Mouse (Mus musculus): ENCODE measurements around the gene L3mbtl3. TPM values are rescaled to one million over a fixed set of nuclear protein-coding genes. Genes with fewer than 3 reads are reported as not detected.
A peak's percentile ranks its signal among the peaks of the same experiment; 100 is the strongest.

L3mbtl3 gene
- total RNA-seq, 2 experiments from 2014 or later: 29.0 to 31.9 TPM

- peak in 1 of 2 experiments; percentile 45 for DNase-seq (ENCODE audit: low spot score in 2 of 2)
- intact Hi-C loops (cut with DNase I): no loop called here
These were observed 111.9 kb downstream of the L3mbtl3 start for GRCm38 (mm10) chr10:26263744-26264459.

GRCm38 (mm10) chr10:26259908-26260307, 115.9 kb downstream of the L3mbtl3 start:
- intact Hi-C loops (cut with DNase I): no loop called here
- no peak for DNase-seq (ENCODE audit: low spot score in 2 of 2)

GRCm38 (mm10) chr10:26249426-26250165, 126.2 kb downstream of the L3mbtl3 start:
- intact Hi-C loops (cut with DNase I): no loop called here
- peak; percentile 70 to 91 for DNase-seq (ENCODE audit: low spot score in 2 of 2)

- no peak for DNase-seq (ENCODE audit: low spot score in 2 of 2)
- intact Hi-C loops (cut with DNase I): no loop called here
These were observed 131.3 kb downstream of the L3mbtl3 start for GRCm38 (mm10) chr10:26244466-26244865.

- intact Hi-C loops (cut with DNase I): no loop called here
- DNase-seq (ENCODE audit: low spot score in 2 of 2): peak in 1 of 2 experiments; percentile 15
These were observed 132.6 kb downstream of the L3mbtl3 start for GRCm38 (mm10) chr10:26243203-26243602.

GRCm38 (mm10) chr10:26239090-26239489, 136.7 kb downstream of the L3mbtl3 start:
- no peak for DNase-seq (ENCODE audit: low spot score in 2 of 2)
- intact Hi-C loops (cut with DNase I): no loop called here

GRCm38 (mm10) chr10:26238559-26238958, 137.2 kb downstream of the L3mbtl3 start:
- intact Hi-C loops (cut with DNase I): no loop called here
- no peak for DNase-seq (ENCODE audit: low spot score in 2 of 2)

- DNase-seq (ENCODE audit: low spot score in 2 of 2): no peak
- intact Hi-C loops (cut with DNase I): no loop called here
These were observed 143.6 kb downstream of the L3mbtl3 start for GRCm38 (mm10) chr10:26232071-26232653.

- intact Hi-C loops (cut with DNase I): no loop called here
- no peak for DNase-seq (ENCODE audit: low spot score in 2 of 2)
These were observed 146.3 kb downstream of the L3mbtl3 start, which contains the start of gene Samd3 for GRCm38 (mm10) chr10:26229488-26229887. Gene Samd3 (plus strand): TSS chr10:26229707.

GRCm38 (mm10) chr10:26228187-26228586, 147.6 kb downstream of the L3mbtl3 start:
- DNase-seq (ENCODE audit: low spot score in 2 of 2): no peak
- intact Hi-C loops (cut with DNase I): no loop called here

- intact Hi-C loops (cut with DNase I): no loop called here
- no peak for DNase-seq (ENCODE audit: low spot score in 2 of 2)
These were observed 149.0 kb downstream of the L3mbtl3 start for GRCm38 (mm10) chr10:26226734-26227133.

- intact Hi-C loops (cut with DNase I): no loop called here
These were observed 149.5 kb downstream of the L3mbtl3 start for GRCm38 (mm10) chr10:26226241-26226640.

More at GRCm38 (mm10) chr10:26226241-26226640, 149.5 kb downstream of the L3mbtl3 start:
- DNase-seq (ENCODE audit: low spot score in 2 of 2): no peak

Small RNA genes within 50 kb of the gene (microRNA-seq; reads per million reads assigned to microRNA genes)
- 0 reads per million in 2 experiments for gene Gm27754

Other genes starting within 250 kb of the L3mbtl3 start
- gene Samd3, start 146.3 kb downstream of the L3mbtl3 start, total RNA-seq (2021): 1 to 10 TPM; 1.4 to 3.5 TPM